Mouse (Mus musculus): ENCODE results near the gene Arf3. TPM values are rescaled to one million over a fixed set of nuclear protein-coding genes. Genes with fewer than 3 reads are reported as not detected.

Arf3 gene
- polyA plus RNA-seq, 1 experiment from 2014 or later = 39.7 TPM

- H3K27ac ChIP-seq (ENCODE audit: low read depth, low read length) = no peak overlapping the region
- H3K4me2 ChIP-seq (replicated peaks; ENCODE audit: low read depth, low read length) = peak overlapping the region; percentile 71
- under 1% methylated on average over 64 of the region's 64 CpGs for WGBS
- H3K4me1 ChIP-seq (ENCODE audit: control insufficient read depth, insufficient read depth, low read length) = peaks cover 24% of the 10 kb centered on the region
- peak overlapping the region; percentile 37; the same call in 1 of the 2 replicates for H3K9ac ChIP-seq (ENCODE audit: low read depth, low read length)
- peak overlapping the region; percentile 47 for H3K4me3 ChIP-seq (ENCODE audit: low read length)
- H3K36me3 ChIP-seq (ENCODE audit: control insufficient read depth, insufficient read depth, low read length) = no peaks in the 10 kb centered on the region
- H3K27me3 ChIP-seq (ENCODE audit: control insufficient read depth, insufficient read depth, low read length) = peaks cover 95% of the 10 kb centered on the region
- no peaks in the 10 kb centered on the region for H3K9me3 ChIP-seq (ENCODE audit: control insufficient read depth, low read length)
- ATAC-seq (ENCODE audit: low FRiP score, low TSS enrichment) = peak; percentile 61; the same call in 1 of the 2 replicates
Observed at GRCm38 (mm10) chr15:98805324-98806040, 42.5 kb upstream of the Arf3 start.

GRCm38 (mm10) chr15:98804054-98804453 lies 41.0 kb upstream of the Arf3 start:
- H3K4me1 ChIP-seq (ENCODE audit: control insufficient read depth, insufficient read depth, low read length) = peaks cover 24% of the 10 kb centered on the region
- H3K9ac ChIP-seq (ENCODE audit: low read depth, low read length) = no peak overlapping the region
- no peak overlapping the region for H3K27ac ChIP-seq (ENCODE audit: low read depth, low read length)
- H3K4me2 ChIP-seq (replicated peaks; ENCODE audit: low read depth, low read length) = no peak overlapping the region; the same call in 1 of the 2 replicates
- H3K4me3 ChIP-seq (ENCODE audit: low read length) = peak overlapping the region; percentile 14
- peaks cover 99% of the 10 kb centered on the region for H3K27me3 ChIP-seq (ENCODE audit: control insufficient read depth, insufficient read depth, low read length)
- under 1% methylated on average over 32 of the region's 32 CpGs for WGBS
- H3K9me3 ChIP-seq (ENCODE audit: control insufficient read depth, low read length) = no peaks in the 10 kb centered on the region
- ATAC-seq (ENCODE audit: low FRiP score, low TSS enrichment) = no peak
- no peaks in the 10 kb centered on the region for H3K36me3 ChIP-seq (ENCODE audit: control insufficient read depth, insufficient read depth, low read length)

GRCm38 (mm10) chr15:98802926-98803325 lies 39.9 kb upstream of the Arf3 start:
- H3K36me3 ChIP-seq (ENCODE audit: control insufficient read depth, insufficient read depth, low read length) = no peaks in the 10 kb centered on the region
- WGBS = 4% methylated on average over 8 of the region's 8 CpGs
- H3K9me3 ChIP-seq (ENCODE audit: control insufficient read depth, low read length) = no peaks in the 10 kb centered on the region
- peaks cover 99% of the 10 kb centered on the region for H3K27me3 ChIP-seq (ENCODE audit: control insufficient read depth, insufficient read depth, low read length)
- H3K27ac ChIP-seq (ENCODE audit: low read depth, low read length) = no peak overlapping the region
- no peak overlapping the region for H3K4me3 ChIP-seq (ENCODE audit: low read length)
- peaks cover 26% of the 10 kb centered on the region for H3K4me1 ChIP-seq (ENCODE audit: control insufficient read depth, insufficient read depth, low read length)
- H3K9ac ChIP-seq (ENCODE audit: low read depth, low read length) = no peak overlapping the region
- no peak overlapping the region for H3K4me2 ChIP-seq (replicated peaks; ENCODE audit: low read depth, low read length)
- no peak for ATAC-seq (ENCODE audit: low FRiP score, low TSS enrichment)

GRCm38 (mm10) chr15:98799396-98799795 lies 36.4 kb upstream of the Arf3 start:
- no peaks in the 10 kb centered on the region for H3K9me3 ChIP-seq (ENCODE audit: control insufficient read depth, low read length)
- peaks cover 99% of the 10 kb centered on the region for H3K27me3 ChIP-seq (ENCODE audit: control insufficient read depth, insufficient read depth, low read length)
- 10% methylated on average over 12 of the region's 12 CpGs for WGBS
- no peaks in the 10 kb centered on the region for H3K36me3 ChIP-seq (ENCODE audit: control insufficient read depth, insufficient read depth, low read length)
- H3K4me3 ChIP-seq (ENCODE audit: low read length) = no peak overlapping the region
- H3K4me2 ChIP-seq (replicated peaks; ENCODE audit: low read depth, low read length) = no peak overlapping the region
- peaks cover 12% of the 10 kb centered on the region for H3K4me1 ChIP-seq (ENCODE audit: control insufficient read depth, insufficient read depth, low read length)
- peak; percentile 70; the same call in 1 of the 2 replicates for ATAC-seq (ENCODE audit: low FRiP score, low TSS enrichment)
- H3K9ac ChIP-seq (ENCODE audit: low read depth, low read length) = no peak overlapping the region
- H3K27ac ChIP-seq (ENCODE audit: low read depth, low read length) = no peak overlapping the region

- no peaks in the 10 kb centered on the region for H3K36me3 ChIP-seq (ENCODE audit: control insufficient read depth, insufficient read depth, low read length)
- H3K27ac ChIP-seq (ENCODE audit: low read depth, low read length) = no peak overlapping the region
- 49% methylated on average over 3 of the region's 3 CpGs for WGBS
- no peak overlapping the region for H3K4me2 ChIP-seq (replicated peaks; ENCODE audit: low read depth, low read length)
- H3K27me3 ChIP-seq (ENCODE audit: control insufficient read depth, insufficient read depth, low read length) = peaks cover 99% of the 10 kb centered on the region
- ATAC-seq (ENCODE audit: low FRiP score, low TSS enrichment) = no peak
- H3K4me1 ChIP-seq (ENCODE audit: control insufficient read depth, insufficient read depth, low read length) = peaks cover 12% of the 10 kb centered on the region
- H3K9ac ChIP-seq (ENCODE audit: low read depth, low read length) = no peak overlapping the region
- no peaks in the 10 kb centered on the region for H3K9me3 ChIP-seq (ENCODE audit: control insufficient read depth, low read length)
- H3K4me3 ChIP-seq (ENCODE audit: low read length) = no peak overlapping the region
Observed at GRCm38 (mm10) chr15:98798903-98799302, 35.9 kb upstream of the Arf3 start.

- H3K9ac ChIP-seq (ENCODE audit: low read depth, low read length) = no peak overlapping the region
- H3K4me3 ChIP-seq (ENCODE audit: low read length) = no peak overlapping the region
- ATAC-seq (ENCODE audit: low FRiP score, low TSS enrichment) = no peak
- no peaks in the 10 kb centered on the region for H3K36me3 ChIP-seq (ENCODE audit: control insufficient read depth, insufficient read depth, low read length)
- WGBS = under 1% methylated on average over 28 of the region's 28 CpGs
- H3K4me1 ChIP-seq (ENCODE audit: control insufficient read depth, insufficient read depth, low read length) = peaks cover 8% of the 10 kb centered on the region; the same call in 1 of the 2 replicates
- no peaks in the 10 kb centered on the region for H3K9me3 ChIP-seq (ENCODE audit: control insufficient read depth, low read length)
- H3K4me2 ChIP-seq (replicated peaks; ENCODE audit: low read depth, low read length) = no peak overlapping the region
- H3K27ac ChIP-seq (ENCODE audit: low read depth, low read length) = no peak overlapping the region
- H3K27me3 ChIP-seq (ENCODE audit: control insufficient read depth, insufficient read depth, low read length) = peaks cover 99% of the 10 kb centered on the region
Observed at GRCm38 (mm10) chr15:98797835-98798492, 35.0 kb upstream of the Arf3 start.

GRCm38 (mm10) chr15:98796803-98797595 lies 34.0 kb upstream of the Arf3 start:
- 8% methylated on average over 13 of the region's 13 CpGs for WGBS
- H3K9ac ChIP-seq (ENCODE audit: low read depth, low read length) = no peak overlapping the region
- no peak overlapping the region for H3K4me3 ChIP-seq (ENCODE audit: low read length)
- no peak overlapping the region for H3K27ac ChIP-seq (ENCODE audit: low read depth, low read length)
- no peaks in the 10 kb centered on the region for H3K36me3 ChIP-seq (ENCODE audit: control insufficient read depth, insufficient read depth, low read length)
- 0 out of 2 replicates have a peak, but pooled peaks have one; percentile 33 for ATAC-seq (ENCODE audit: low FRiP score, low TSS enrichment)
- peaks cover 15% of the 10 kb centered on the region; the same call in 1 of the 2 replicates for H3K4me1 ChIP-seq (ENCODE audit: control insufficient read depth, insufficient read depth, low read length)
- no peak overlapping the region for H3K4me2 ChIP-seq (replicated peaks; ENCODE audit: low read depth, low read length)
- no peaks in the 10 kb centered on the region for H3K9me3 ChIP-seq (ENCODE audit: control insufficient read depth, low read length)
- peaks cover 99% of the 10 kb centered on the region for H3K27me3 ChIP-seq (ENCODE audit: control insufficient read depth, insufficient read depth, low read length)

GRCm38 (mm10) chr15:98793141-98793698 lies 30.2 kb upstream of the Arf3 start:
- H3K27me3 ChIP-seq (ENCODE audit: control insufficient read depth, insufficient read depth, low read length) = peaks cover 99% of the 10 kb centered on the region
- H3K9ac ChIP-seq (ENCODE audit: low read depth, low read length) = no peak overlapping the region
- ATAC-seq (ENCODE audit: low FRiP score, low TSS enrichment) = no peak
- H3K9me3 ChIP-seq (ENCODE audit: control insufficient read depth, low read length) = no peaks in the 10 kb centered on the region
- peaks cover 19% of the 10 kb centered on the region; the same call in 1 of the 2 replicates for H3K4me1 ChIP-seq (ENCODE audit: control insufficient read depth, insufficient read depth, low read length)
- no peak overlapping the region for H3K4me2 ChIP-seq (replicated peaks; ENCODE audit: low read depth, low read length)
- peak overlapping the region; percentile 21 for H3K4me3 ChIP-seq (ENCODE audit: low read length)
- no peaks in the 10 kb centered on the region for H3K36me3 ChIP-seq (ENCODE audit: control insufficient read depth, insufficient read depth, low read length)
- 2% methylated on average over 13 of the region's 13 CpGs for WGBS
- H3K27ac ChIP-seq (ENCODE audit: low read depth, low read length) = no peak overlapping the region

Data from kidney, embryonic 14.5 days (tissue).